Mouse (Mus musculus): ENCODE results near the gene Prdx1.
"Not testable (repeated sequence)": the region's sequence is repeated elsewhere in the genome, so short reads cannot be mapped to it uniquely, and the experiment has no call there.

The Prdx1 gene

DNA sequence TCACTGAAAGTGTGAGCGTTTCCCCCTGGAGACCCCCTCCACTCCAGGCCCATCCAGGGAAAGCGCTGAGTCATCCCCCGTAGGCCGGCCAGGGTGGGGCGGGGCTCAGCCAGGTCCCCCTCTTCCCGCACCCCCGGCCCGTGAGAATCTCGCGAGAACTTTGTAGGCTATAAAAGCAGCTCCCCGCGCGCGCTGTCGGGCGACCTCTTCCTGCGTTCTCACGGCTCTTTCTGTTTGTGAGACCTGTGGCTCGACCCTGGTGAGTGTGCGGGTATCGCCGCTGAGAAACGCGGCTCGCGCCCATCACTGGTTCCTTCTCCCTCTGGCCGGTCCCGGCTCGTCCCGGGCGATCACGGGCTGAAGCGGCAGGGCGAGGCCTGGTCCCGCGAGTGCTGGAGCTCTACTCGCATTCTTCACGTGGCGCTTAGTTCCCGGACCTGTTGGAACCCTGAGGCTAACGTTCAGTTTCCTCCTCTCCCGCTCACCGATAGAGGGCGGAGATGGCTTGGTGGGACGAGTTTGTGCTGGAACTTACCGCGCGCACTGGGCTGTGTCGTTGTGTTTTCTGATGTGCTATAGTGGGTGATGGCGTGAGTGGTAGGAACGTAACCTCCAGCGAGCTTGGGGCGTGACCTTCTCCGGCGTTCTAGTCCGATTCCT is at the start of gene Prdx1:
TSS of gene Prdx1 (plus strand) at position 143 of the 660 bp plus-strand sequence.
- DNase-seq (ENCODE audit: low spot score), result peak; percentile 95

GRCm38 (mm10) chr4:116638821-116639220 is 46.5 kb upstream of the Prdx1 start:
- DNase-seq (ENCODE audit: low spot score), result no peak

DNA sequence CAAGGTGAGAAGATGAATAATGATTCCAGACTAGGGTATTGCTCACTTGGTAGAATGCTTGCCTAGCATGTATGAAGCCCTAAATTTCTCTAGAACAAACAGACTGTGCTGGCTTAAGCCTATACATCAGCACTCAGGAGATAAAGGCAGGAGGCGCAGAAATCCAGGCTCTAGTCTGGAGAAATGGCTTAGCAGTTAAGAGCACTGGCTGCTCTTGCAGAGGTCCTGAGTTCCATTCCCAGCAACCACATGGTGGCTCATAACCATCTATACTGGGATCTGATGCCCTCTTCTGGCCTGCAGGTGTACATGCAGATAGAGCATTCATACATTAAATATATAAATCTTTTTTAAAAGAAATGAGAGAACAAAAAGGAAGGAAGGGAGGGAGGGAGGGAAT is 43.3 kb upstream of the Prdx1 start:
- DNase-seq (ENCODE audit: low spot score), result no peak

DNA sequence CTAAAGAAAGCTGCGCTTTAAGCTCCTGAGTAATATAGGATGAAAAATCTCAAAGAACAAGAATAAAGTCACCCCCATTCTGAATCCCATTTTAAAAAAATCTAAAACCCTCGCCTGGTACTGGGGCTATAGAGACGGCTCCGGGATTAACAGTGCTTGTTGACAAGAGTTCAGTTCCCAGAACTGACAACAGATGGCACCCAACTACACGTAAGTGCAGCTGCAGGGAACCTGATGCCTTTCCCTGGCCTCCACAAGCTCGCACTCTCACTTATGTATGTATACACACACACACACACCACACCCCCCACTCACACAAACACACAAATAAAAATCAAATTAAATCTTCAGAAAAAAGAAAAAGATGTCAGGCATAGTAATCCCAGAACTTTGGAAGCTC is 41.0 kb upstream of the Prdx1 start:
- peak; percentile 29 for DNase-seq (ENCODE audit: low spot score)

DNA sequence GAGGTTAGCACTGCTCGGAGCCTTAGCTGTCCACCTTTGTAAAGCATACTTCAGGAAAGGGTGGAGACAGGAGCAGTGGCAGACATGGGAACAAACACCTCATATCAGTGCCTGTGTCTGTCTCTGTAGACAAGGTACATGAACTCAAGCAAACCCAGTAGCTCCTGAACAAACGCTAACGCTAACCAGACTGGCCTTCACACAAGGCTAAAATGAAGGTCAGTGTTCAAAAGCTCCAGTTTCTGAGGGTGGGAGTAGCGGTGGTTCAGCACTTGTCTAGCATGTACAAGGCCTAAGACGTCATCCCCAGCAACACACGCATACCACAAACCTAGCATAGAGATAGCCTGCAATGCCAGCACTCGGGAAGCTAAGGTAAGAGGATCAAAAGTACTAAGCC is 39.7 kb upstream of the Prdx1 start:
- DNase-seq (ENCODE audit: low spot score), result no peak

- DNase-seq (ENCODE audit: low spot score), result no peak
Observed at GRCm38 (mm10) chr4:116649411-116649810, 35.9 kb upstream of the Prdx1 start.

DNA sequence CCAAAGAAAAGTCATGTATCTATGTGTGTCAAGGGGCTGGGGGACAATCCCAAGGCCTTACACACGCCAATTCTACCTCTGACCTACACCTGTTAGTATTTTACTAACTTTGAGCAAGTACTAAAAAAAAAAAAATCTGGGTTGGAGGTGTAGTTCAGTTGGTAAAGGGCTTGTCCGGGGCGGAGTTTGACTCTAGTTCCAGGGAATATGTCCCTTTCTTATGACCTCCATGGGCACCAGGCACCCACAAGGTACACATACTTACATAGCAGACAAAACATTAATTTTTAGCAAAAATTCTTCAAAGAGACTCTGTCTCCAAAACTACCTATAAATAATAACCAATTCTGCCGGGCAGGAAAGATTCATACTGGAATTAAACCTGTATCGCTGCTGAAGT is 35.0 kb upstream of the Prdx1 start:
- no peak for DNase-seq (ENCODE audit: low spot score)

DNA sequence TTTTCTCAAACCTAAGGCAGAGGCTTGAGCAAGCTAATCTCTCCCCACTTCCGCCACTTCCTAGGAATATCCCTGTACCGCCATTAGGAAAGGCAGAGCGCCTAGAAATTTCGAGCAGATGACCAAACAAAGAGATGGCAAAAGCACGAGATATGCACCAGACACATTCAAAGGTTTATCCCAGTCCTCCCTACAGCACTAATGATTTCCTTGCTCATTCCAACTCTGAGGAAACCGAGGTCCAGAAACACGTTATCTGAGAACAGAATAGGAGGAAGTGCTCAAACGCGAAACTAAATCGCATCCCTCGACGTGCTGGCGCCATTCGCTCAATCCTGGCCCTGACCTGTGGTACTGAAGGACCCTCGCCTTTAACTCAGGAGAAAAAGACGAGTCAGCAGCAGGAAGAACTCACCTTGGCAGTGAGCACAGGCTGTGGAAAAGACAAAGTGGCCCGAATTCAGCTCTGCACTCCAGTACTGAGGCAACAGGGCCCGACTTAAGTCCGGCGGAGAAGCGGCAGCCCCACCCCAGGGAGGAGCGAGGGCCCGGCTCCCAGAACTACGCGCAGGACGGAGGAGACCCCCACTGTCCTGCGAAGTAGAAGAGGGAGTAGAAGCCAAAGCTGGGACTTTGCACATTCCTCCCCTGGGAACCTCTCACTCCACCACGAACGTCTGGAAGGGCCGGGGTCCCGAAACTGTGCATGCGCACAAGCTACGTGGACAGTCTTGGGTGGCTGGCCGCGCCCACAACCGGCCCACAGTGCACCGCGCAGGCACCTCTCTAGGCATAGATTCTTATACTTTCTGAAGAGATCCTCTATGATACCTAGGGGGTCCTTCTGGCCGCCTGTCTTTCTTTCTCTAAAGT is 34.2 kb upstream of the Prdx1 start, which contains the start of gene Akr1a1:
TSS of gene Akr1a1 (minus strand) at position 757 of the 873 bp plus-strand sequence.
- peak; percentile 92 for DNase-seq (ENCODE audit: low spot score)

DNA sequence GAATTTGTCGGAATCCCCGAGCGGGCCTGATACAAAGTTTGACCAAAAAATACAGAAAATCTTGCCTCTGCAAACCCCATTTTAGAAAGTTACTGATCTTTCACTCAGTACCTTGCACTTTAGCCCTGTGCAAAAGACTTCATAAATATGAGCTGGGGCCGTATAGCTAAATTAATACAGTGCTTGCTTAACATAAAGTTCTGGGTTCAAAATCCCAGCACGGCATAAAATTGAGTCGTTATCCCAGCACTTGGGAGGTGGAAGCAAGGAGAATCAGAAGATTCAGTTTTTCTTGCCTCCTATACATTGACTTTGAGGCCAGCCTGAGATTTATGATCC is 33.6 kb upstream of the Prdx1 start:
- no peak for DNase-seq (ENCODE audit: low spot score)

- DNase-seq (ENCODE audit: low spot score), result no peak
Observed at GRCm38 (mm10) chr4:116653228-116653627, 32.1 kb upstream of the Prdx1 start.

DNA sequence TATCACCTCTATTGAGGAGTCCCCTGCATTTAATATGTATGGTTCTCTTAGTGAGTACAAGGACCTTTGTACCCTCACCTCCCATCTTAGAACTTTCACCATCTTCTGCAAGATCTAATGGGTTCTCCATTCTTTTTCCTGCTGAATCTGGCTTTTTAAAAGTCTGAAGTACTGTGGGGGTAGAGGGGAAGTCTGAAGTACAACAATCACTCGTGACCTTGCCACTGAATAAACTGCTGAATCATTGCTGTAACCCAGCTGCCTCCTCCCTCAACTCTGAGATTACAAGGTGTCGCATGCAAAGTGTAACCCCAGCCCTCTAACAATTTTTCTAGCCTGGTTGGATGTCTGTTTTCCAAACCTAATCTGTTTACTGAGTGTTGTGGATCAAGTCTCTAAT is 30.2 kb upstream of the Prdx1 start:
- DNase-seq (ENCODE audit: low spot score), result no peak

DNA sequence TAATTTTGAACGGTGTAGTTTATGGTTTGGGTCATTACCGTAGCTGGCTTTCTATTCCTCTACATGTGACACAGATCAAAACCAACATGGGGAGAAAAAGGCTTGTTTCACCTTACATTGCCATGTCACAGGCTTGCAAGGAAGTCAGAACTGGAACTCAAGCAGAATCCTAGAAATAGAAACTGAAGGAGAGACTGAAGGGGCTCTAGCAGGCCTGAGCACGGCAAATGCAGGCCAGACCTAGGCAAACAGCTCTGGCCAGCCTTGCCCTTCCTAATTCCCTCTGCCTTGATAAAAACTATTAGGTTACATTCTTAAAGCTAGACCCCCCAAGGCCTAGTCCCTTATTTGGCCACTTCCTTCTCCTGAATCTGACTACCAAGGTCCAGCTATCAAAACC is 29.7 kb upstream of the Prdx1 start:
- no peak for DNase-seq (ENCODE audit: low spot score)

DNA sequence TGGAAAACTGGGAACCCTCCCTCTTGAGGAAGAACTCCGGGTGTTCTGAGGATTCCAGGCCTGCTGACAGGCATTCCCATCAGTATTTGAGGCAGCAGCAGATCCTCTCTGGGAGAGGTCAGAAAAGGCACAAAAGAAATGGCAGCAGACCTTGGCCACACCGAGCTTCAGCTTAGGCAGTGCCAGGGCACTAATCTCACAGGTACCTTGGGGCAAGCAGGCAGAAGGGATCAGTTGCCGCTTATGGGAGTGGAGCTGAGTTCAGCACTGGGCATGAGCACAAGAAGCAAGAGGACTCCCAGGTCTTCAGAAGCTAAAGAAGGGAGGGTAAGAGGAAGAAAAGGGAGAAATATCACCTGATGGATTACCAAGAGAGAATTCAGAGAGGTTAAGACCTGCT is 27.4 kb upstream of the Prdx1 start:
- no peak for DNase-seq (ENCODE audit: low spot score)

DNA sequence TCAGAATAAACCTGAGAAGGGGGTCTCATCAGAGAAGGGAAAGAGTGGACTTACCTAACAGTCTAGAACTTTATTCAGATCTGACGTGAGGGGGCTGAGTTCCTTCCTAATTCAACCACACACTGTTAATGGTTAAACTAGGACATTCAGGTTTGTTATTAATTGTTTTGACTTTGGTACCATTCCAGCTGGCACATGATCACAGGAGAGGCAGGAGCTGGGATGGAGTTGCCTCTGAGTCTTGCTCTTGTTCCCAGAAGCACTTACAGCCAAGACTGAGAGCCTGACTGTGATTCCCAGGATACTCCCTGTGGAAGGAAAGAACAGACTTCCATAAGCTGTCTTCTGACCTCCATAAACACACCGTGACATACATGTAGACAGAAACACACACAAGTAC is 25.9 kb upstream of the Prdx1 start:
- peak; percentile 51 for DNase-seq (ENCODE audit: low spot score)

GRCm38 (mm10) chr4:116659916-116660315 is 25.4 kb upstream of the Prdx1 start:
- DNase-seq (ENCODE audit: low spot score), result not testable (repeated sequence)

- DNase-seq (ENCODE audit: low spot score), result no peak
Observed at GRCm38 (mm10) chr4:116660829-116661228, 24.5 kb upstream of the Prdx1 start.

DNA sequence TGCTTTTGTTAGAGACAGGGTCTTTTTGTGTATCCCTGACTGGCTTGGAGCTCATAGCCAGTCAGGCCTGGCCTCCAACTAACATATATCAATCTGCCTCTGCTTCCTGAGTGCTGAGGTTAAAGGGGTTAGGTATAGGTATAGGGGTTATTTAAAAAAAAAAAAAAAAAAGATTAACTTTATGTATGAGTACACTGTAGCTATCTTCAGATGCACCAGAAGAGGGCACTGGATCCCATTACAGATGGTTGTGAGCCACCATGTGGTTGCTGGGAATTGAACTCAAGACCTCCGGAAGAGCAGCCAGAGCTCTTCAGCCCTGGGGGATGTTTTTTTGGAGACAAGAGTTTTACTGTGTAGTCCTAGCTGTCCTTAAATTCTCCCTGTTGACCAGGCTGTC is 23.3 kb upstream of the Prdx1 start:
- DNase-seq (ENCODE audit: low spot score), result no peak

- no peak for DNase-seq (ENCODE audit: low spot score)
Observed at GRCm38 (mm10) chr4:116666625-116667024, 18.7 kb upstream of the Prdx1 start.

GRCm38 (mm10) chr4:116668145-116668544 is 17.2 kb upstream of the Prdx1 start:
- peak; percentile 39 for DNase-seq (ENCODE audit: low spot score)

DNA sequence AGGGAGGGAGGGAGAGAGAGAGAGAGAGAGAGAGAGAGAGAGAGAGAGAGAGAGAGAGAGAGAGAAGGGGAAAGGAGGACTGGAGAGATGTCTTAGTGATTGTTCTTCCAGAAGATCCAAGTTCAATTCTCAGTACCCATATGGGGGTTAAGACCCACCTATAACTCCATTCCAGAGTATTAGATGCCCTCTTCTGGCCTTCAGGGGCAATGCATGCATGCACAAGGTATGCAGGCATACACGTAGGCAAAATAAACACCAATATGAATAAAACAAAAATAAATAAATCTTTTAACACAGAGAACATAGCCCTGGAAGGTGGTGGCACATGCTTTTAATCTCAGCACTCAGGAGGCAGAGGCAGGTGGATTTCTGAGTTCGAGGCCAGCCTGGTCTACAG is 16.1 kb upstream of the Prdx1 start:
- no peak for DNase-seq (ENCODE audit: low spot score)

GRCm38 (mm10) chr4:116672785-116673184 is 12.6 kb upstream of the Prdx1 start:
- DNase-seq (ENCODE audit: low spot score), result peak; percentile 78

DNA sequence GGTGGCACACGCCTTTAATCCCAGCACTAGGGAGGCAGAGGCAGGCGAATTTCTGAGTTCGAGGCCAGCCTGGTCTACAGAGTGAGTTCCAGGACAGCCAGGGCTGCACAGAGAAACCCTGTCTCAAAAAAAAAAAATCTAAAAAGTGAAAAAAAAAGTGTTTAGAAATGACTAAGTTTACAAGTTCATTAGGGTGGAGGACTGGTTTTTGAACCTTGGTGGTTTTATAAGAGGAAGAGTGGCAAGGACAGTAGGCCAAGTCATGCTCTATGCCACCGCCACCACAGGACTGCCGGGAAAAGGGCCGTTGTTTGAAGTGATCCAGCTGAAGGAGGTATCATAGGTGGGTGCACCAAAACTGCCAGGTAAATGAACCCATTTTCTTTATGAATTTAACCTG is 10.6 kb upstream of the Prdx1 start:
- not testable (repeated sequence) for DNase-seq (ENCODE audit: low spot score)

- no peak for DNase-seq (ENCODE audit: low spot score)
Observed at GRCm38 (mm10) chr4:116676027-116676426, 9.3 kb upstream of the Prdx1 start.

DNA sequence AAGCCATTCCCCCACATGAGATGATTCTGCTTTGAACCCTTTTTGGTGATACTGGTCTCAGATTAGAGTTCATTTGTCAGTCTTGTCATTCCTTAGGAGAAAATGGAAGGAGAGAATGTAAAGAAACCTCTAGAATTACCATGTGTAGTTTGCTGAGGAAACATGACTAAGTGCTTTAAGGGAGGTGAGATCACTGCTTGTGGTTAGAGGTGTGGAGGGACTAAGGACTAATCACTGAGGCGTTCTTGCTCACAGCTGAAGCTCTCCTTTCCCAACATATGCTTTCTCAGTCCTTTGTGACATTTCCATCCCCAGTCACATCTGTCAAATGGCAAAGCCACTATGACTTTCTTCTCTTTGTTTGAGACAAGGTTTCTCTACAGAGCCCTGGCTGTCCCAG is 7.5 kb upstream of the Prdx1 start:
- no peak for DNase-seq (ENCODE audit: low spot score)

All from lung, postnatal 25 days (tissue).